Mouse (Mus musculus) neutrophil, adult 5-6 weeks (primary cell): ENCODE data around the gene Gm12845. TPM values are rescaled to one million over a fixed set of nuclear protein-coding genes. Genes with fewer than 3 reads are reported as not detected.

Source experiments
- total RNA-seq: library from RNA; stranded (forward); fragments of 200-1000 nt; gene quantifications from 2 replicates; pipeline ENCODE4 v1.2.3, GENCODE M21; 2017

Gene Gm12845
- total RNA-seq, 1 experiment from 2014 or later = not detected

Other genes with a start within 250 kb of the Gm12845 start
- gene Rnf220, start 227.4 kb upstream of the Gm12845 start, total RNA-seq = 101 and 108 TPM in 2 replicates
- 19.3 and 27.0 TPM in 2 replicates for gene Eri3, start 174.0 kb upstream of the Gm12845 start, total RNA-seq
- gene Dmap1, start 42.1 kb upstream of the Gm12845 start, total RNA-seq = 12.7 and 21.6 TPM in 2 replicates
- gene Klf17, start 41.2 kb downstream of the Gm12845 start, total RNA-seq = not detected in 2 replicates
- not detected in 2 replicates for gene Slc6a9, start 110.1 kb downstream of the Gm12845 start, total RNA-seq
- gene Ccdc24, start 148.1 kb downstream of the Gm12845 start, total RNA-seq = not detected in 2 replicates
- 0.61 TPM in 1 of 2 replicates, not detected in the other for gene B4galt2, start 159.1 kb downstream of the Gm12845 start, total RNA-seq
- 136 and 175 TPM in 2 replicates for gene Atp6v0b, start 162.9 kb downstream of the Gm12845 start, total RNA-seq
- gene Dph2, start 167.6 kb downstream of the Gm12845 start, total RNA-seq = 10.6 and 11.8 TPM in 2 replicates
- gene Ipo13, start 190.6 kb downstream of the Gm12845 start, total RNA-seq = 15.5 and 15.9 TPM in 2 replicates
- not detected in 2 replicates for gene Artn, start 205.4 kb downstream of the Gm12845 start, total RNA-seq